Mouse (Mus musculus) limb, embryonic 13.5 days (tissue): ENCODE results near the gene Tbc1d7. TPM values are rescaled to one million over a fixed set of nuclear protein-coding genes. Genes with fewer than 3 reads are reported as not detected.

ENCODE experiments used
- polyA plus RNA-seq: library from polyadenylated mRNA; unstranded; fragments of >200 nt; fragmentation: Nextera tagmentation; extraction: Ambion mirVana; gene quantifications from 2 replicates; pipeline ENCODE4 v1.2.1, GENCODE M21; 2015

The Tbc1d7 gene
- polyA plus RNA-seq, 1 experiment from 2014 or later, result 59.0 TPM

Other genes with a start within 250 kb of the Tbc1d7 start
- 0.67 and 1.1 TPM in 2 replicates for gene Gfod1, start 132.7 kb upstream of the Tbc1d7 start, polyA plus RNA-seq
- 42.2 and 42.6 TPM in 2 replicates for gene Sirt5, start 194.0 kb upstream of the Tbc1d7 start, polyA plus RNA-seq
- 146 and 148 TPM in 2 replicates for gene Nol7, start 226.9 kb upstream of the Tbc1d7 start, polyA plus RNA-seq